Mouse (Mus musculus): ENCODE data around the gene Rgs6.

Rgs6 gene

DNA sequence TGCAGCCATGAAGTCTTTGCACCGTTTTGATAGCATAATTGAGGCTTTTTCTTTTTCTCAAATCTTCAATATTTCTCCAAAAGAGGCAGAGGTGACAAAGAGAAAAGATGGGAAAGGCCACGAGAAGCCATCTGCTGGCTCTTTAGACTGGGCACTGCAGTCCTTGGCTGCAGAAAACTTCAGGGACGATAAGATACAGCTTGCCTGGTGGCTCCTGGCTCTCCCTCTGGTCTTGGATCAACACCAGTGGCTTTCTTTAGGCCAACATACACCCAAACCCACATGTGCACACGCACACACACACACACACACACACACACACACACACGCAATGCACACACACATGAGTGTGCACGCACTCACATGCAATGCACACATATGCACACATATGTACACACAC lies 620.7 kb downstream of the Rgs6 start:
- no peak for DNase-seq (ENCODE audit: low spot score)

DNA sequence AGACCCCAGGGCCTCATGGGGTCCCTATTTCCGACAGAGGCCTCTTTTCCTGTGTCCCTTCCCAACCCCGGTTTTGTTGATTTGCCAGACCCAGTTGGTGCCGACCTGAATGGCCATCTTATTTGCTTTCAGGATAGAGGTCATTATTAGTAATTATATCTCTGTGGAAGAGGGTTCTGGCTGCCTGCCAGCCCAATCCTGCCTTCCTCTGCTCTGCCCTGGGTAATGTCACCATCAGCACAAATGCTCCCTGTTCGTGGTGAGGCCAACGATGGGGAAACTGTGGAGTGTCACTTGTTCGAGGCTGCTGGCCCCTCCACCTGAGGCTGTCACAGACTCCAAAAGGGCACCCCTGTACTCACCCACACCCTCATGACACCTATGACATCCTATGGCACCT lies 621.4 kb downstream of the Rgs6 start:
- DNase-seq (ENCODE audit: low spot score): no peak

DNA sequence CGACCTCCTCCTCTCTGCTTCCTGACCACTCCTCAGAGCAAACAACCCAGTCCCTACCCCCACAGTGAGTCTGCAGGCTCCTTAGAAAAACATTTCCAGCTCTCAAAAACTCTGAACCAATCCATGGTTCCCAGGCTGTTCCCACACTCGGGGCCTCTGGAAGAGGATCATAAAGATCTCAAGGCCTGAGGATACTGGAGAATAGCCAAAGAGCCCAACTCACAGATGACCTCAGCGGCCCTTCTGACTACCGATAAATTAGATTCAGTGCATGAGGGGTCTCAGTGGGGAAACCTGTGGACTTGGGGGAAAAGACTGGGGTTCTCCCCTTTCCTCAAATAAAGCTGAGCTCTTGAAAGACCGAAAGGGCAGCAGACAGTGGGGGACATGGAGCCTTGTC lies 622.2 kb downstream of the Rgs6 start:
- no peak for DNase-seq (ENCODE audit: low spot score)

DNA sequence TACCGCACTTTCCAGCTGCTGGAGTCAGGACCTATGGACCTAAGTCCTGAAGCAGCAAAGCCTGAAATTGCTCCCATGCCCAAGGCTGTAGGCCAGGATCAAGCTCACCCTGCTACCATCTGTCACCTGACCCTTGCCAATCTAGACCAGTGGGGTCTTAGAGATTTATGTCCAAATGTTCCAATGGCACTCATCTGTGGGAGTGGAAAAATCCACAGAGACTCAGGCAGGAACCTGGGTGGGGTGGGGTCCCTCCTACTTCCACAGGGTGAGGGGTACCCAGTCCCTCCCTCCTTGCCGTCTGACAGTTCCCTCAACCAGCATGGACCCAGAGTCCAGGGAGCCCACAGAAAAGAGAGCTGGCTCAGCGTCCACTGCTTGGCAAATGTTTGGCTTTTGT lies 622.6 kb downstream of the Rgs6 start:
- no peak for DNase-seq (ENCODE audit: low spot score)

DNA sequence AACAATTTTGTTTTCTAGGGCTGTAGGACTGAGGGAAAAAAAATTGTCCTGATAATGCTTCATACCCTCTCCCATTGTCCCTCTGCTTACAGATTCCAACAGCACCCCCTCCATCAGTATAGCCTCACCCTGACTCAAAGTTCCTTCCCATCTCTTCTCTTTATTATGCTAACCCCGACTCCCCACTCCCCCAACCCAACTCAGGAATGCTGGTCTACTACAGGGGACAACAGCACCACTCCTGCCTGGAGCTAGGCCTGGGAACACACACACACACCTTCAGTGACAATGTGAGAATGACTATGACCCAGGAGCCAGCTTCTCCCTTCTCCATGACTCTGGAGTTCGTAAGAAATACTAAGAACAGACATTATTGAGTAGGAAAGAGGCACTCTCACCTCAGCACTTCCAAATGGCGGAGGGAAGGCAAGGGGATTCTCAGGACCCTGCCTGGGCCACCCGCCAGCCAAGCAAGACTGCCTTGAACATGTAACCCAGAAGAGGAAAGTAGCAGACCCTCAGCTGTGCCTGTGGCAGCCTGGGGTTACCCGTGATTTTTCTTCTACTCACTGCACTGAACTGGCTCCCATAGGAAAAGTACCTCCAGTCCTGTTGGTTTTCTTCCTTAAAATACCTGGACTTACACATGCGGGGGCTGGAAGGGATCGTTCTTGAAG lies 623.2 kb downstream of the Rgs6 start:
- no peak for DNase-seq (ENCODE audit: low spot score)
